Mouse (Mus musculus) embryonic facial prominence, embryonic 12.5 days (tissue): ENCODE results near the gene Vmn1r42. TPM values are rescaled to one million over a fixed set of nuclear protein-coding genes. Genes with fewer than 3 reads are reported as not detected.
"Not testable (repeated sequence)": the region's sequence is repeated elsewhere in the genome, so short reads cannot be mapped to it uniquely, and the experiment has no call there.

Experiments used
- ATAC-seq: fragments of 200-750 bp; cut with Nextera tagmentation; 2 replicates; pipeline ENCODE4 v1.8.0; 2017; ENCODE audit not compliant: insufficient number of reproducible peaks, insufficient read depth, low FRiP score, low TSS enrichment
- H3K27ac ChIP-seq: fragments of 300-500 bp; sonication (generic); 2 replicates; pipeline ENCODE4 v1.5.1; 2016; ENCODE audit warnings: mild to moderate bottlenecking
- H3K27me3 ChIP-seq: fragments of 300-500 bp; sonication (generic); 2 replicates; pipeline ENCODE4 v1.6.1; 2016; ENCODE audit warnings: mild to moderate bottlenecking, moderate library complexity
- H3K36me3 ChIP-seq: fragments of 300-500 bp; sonication (generic); 2 replicates; pipeline ENCODE4 v1.6.1; 2016; ENCODE audit warnings: mild to moderate bottlenecking
- H3K4me1 ChIP-seq: fragments of 300-500 bp; sonication (generic); 2 replicates; pipeline ENCODE4 v1.6.1; 2016
- H3K4me2 ChIP-seq: fragments of 300-500 bp; sonication (generic); replicated peaks from 2 replicates; pipeline ENCODE4 v1.6.1; 2016; ENCODE audit warnings: mild to moderate bottlenecking, moderate library complexity
- H3K4me3 ChIP-seq: fragments of 300-500 bp; sonication (generic); 2 replicates; pipeline ENCODE4 v1.5.1; 2016; ENCODE audit warnings: mild to moderate bottlenecking
- H3K9ac ChIP-seq: fragments of 300-500 bp; sonication (generic); 2 replicates; pipeline ENCODE4 v1.6.1; 2016; ENCODE audit warnings: mild to moderate bottlenecking, moderate library complexity
- H3K9me3 ChIP-seq: fragments of 300-500 bp; sonication (generic); 2 replicates; pipeline ENCODE4 v1.6.1; 2016; ENCODE audit warnings: mild to moderate bottlenecking, moderate library complexity
- WGBS: fragments of 180-500 bp; shearing (Covaris S2); methylation state at CpG from one replicate; pipeline ENCODE4 v1.1.7; 2016; 5-methylcytosine and 5-hydroxymethylcytosine counted together
- polyA plus RNA-seq: library from polyadenylated mRNA; unstranded; fragments of >200 nt; fragmentation: Nextera tagmentation; extraction: Ambion mirVana; gene quantifications from 2 replicates; pipeline ENCODE4 v1.2.1, GENCODE M21; 2016

Gene Vmn1r42
- polyA plus RNA-seq, result not detected in 2 replicates

DNA sequence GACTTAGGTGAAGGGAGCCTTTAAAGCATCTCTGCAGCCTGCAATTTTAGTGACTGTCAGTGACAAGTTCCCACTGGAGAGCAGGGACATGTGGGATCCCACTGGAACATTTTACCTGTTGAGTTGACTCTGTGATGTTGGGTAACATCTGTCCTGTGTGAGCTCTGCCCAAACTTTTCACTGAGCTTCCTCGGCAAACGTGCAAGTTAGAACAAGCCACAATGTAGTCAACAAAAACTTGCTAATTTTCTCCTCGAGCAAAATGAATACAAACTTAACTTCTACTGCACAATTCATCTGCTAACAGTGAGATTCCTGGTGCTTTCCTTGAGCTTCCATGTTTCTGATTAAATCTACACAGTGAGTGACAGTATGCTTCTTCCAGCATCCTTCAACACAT lies at the start of gene Vmn1r42, which contains the start of gene Vmn1r43:
Gene Vmn1r42 (minus strand): TSS at position 101 of the 400 bp plus-strand sequence.
Gene Vmn1r43 (minus strand): TSS at position 101 of the 400 bp plus-strand sequence.
- not testable (repeated sequence) for H3K4me1 ChIP-seq, H3K36me3 ChIP-seq, H3K9me3 ChIP-seq, ATAC-seq, H3K4me3 ChIP-seq, H3K9ac ChIP-seq, H3K27me3 ChIP-seq, H3K27ac ChIP-seq, H3K4me2 ChIP-seq
- 72% methylated on average over 3 of the region's 3 CpGs for WGBS

DNA sequence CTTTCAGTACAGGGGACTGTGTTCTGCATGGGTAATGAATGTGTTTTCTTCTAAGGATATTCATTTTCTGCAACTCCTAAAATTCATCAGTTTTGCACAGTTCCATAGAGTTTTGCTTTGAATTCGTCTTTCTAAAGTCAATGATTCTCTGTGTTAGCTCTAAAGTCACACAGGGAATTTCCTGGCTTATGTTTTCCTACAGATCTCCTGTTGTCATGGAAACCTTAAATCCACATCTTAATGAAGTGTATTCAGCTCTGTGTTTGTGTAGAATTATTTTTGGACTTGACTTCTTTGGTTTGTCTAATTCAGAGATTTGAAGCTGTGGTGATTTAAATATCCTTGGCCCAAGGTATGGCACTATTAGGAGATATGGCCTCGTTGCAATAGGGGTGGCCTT lies 7.6 kb upstream of the Vmn1r42 start:
- Histone ChIP-seq H3K9me3 (no peaks in the 10 kb centered on the region; the same call in 1 of the 2 replicates), H3K4me2 (no peak overlapping the region), H3K9ac (no peak overlapping the region), H3K27ac (no peak overlapping the region), H3K36me3 (no peaks in the 10 kb centered on the region), H3K4me3 (no peak overlapping the region), H3K27me3 (no peaks in the 10 kb centered on the region), H3K4me1 (no peaks in the 10 kb centered on the region)
- 45% methylated on average over 2 of the region's 2 CpGs for WGBS
- no peak for ATAC-seq

DNA sequence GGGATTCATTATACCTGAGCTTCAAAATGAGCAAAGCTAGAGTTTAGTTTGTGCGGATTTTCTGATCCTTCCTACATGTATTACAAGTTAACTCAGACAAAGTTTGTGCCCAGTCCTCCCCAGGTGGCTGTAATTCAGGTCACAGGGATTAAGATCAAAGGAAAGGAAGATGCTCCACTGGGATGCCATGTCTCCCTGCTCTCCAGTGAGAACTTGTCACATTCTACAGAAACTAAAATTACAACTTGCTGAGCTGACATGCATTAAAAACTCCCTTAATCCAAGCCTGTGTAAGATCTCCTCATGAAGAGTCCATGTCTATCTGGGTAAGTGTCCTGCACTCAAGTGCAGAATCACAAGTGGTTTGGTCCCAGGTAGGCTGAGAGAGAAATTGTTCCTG lies 7.1 kb upstream of the Vmn1r42 start, which contains the start of gene Vmn1r44:
Gene Vmn1r44 (plus strand): TSS at position 301 of the 400 bp plus-strand sequence.
- H3K9me3 ChIP-seq, result no peaks in the 10 kb centered on the region; the same call in 1 of the 2 replicates
- no peaks in the 10 kb centered on the region for H3K27me3 ChIP-seq
- no peak within 1 kb of the TSS for H3K27ac ChIP-seq
- no peak within 1 kb of the TSS for H3K4me2 ChIP-seq
- no peaks in the 10 kb centered on the region for H3K4me1 ChIP-seq
- WGBS, result 88% methylated on average over 1 of the region's 1 CpGs
- H3K36me3 ChIP-seq, result no peaks in the 10 kb centered on the region
- no peak within 1 kb of the TSS for H3K4me3 ChIP-seq
- no peak for ATAC-seq
- no peak within 1 kb of the TSS for H3K9ac ChIP-seq

DNA sequence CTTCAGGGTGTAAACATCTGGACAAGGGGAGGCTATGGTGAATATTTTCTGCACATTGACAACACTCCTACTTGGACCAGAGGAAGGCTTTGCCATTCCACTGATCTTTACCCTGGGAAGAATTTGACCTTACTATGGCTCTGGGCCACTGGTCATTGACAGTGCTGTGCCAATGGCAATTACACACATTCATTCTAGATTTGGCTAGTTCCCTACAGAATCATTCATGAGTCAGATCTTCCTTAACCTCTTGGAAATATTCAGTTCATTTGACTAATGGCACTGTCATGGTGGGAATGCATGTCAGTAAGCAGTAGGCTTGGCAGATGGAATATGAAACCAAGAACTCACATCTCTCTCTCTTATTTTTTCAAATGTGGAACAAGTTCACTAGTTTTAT lies 4.7 kb upstream of the Vmn1r42 start:
- no peak for ATAC-seq
- no peak overlapping the region for H3K4me3 ChIP-seq
- no peak overlapping the region for H3K27ac ChIP-seq
- no peaks in the 10 kb centered on the region for H3K4me1 ChIP-seq
- no peaks in the 10 kb centered on the region for H3K36me3 ChIP-seq
- H3K9ac ChIP-seq, result no peak overlapping the region
- no peak overlapping the region for H3K4me2 ChIP-seq
- H3K27me3 ChIP-seq, result no peaks in the 10 kb centered on the region
- no peaks in the 10 kb centered on the region for H3K9me3 ChIP-seq

DNA sequence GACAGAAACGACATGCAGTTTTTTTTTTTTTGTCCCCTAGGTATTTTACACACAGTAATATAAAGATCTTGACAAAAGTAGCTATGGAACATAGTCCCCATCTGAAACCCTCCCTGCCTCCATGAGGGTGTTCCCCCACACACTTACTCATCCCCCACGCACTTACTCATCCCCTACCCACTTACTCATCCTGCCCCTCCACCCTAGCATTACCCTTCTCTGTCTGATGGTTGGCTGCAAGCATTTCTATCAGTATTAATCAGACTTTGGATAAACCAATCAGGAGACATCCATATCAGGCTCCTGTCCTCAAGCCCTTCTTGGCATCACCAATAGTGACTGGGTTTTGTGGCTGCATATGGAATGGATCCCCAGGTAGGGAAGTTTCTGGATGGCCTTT lies 750 bp upstream of the Vmn1r42 start:
- no peak for ATAC-seq
- H3K27me3 ChIP-seq, result no peaks in the 10 kb centered on the region
- 69% methylated on average over 2 of the region's 2 CpGs for WGBS
- no peak overlapping the region for H3K9ac ChIP-seq
- H3K36me3 ChIP-seq, result no peaks in the 10 kb centered on the region
- H3K4me2 ChIP-seq, result no peak overlapping the region
- no peak overlapping the region for H3K4me3 ChIP-seq
- no peaks in the 10 kb centered on the region for H3K9me3 ChIP-seq
- no peak overlapping the region for H3K27ac ChIP-seq
- H3K4me1 ChIP-seq, result no peaks in the 10 kb centered on the region

DNA sequence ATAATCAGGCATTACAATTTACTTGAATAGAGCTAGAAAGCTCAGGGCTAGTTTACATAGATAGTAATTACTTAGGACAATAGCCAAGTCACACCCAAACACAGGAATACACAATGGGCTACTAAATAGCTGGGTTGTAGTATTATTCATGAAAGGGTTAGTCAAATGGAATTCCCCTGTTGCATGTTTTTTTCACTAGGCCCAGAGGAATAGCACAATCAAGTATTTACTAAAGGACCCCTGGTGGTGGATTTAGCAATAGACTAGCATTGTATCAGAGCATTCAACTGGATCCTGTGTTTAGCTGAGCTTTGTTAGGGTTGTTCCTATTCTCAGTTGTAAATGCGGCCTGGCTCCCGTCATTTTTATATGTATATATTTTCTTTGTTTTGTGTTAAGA lies 8.2 kb downstream of the Vmn1r42 start:
- 90% methylated on average over 2 of the region's 2 CpGs for WGBS
- H3K4me2 ChIP-seq, result no peak overlapping the region
- peaks cover 19% of the 10 kb centered on the region; the same call in 1 of the 2 replicates for H3K9me3 ChIP-seq
- H3K36me3 ChIP-seq, result no peaks in the 10 kb centered on the region
- no peak overlapping the region for H3K4me3 ChIP-seq
- no peaks in the 10 kb centered on the region for H3K27me3 ChIP-seq
- no peaks in the 10 kb centered on the region for H3K4me1 ChIP-seq
- no peak overlapping the region for H3K9ac ChIP-seq
- no peak for ATAC-seq
- no peak overlapping the region for H3K27ac ChIP-seq

DNA sequence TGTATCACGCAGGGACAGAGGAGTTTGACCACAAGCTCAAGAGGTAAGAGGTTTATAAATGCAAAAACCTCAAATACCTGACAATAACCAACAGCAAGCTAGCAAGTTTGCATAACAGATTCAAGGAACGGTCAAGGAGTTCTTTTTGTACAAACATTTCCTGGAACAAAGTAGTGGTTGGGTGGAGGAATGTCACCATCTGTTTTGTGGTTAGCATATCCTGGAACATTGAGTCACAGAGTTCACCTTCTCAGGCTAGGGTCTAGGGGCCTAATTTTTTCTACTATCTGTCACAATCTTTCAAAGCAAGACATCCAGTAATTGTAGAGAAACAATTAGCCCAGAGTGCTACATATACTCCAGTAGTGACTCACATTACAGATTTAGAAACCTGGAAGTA lies 8.9 kb downstream of the Vmn1r42 start:
- H3K9me3 ChIP-seq, result peaks cover 22% of the 10 kb centered on the region; the same call in 1 of the 2 replicates
- H3K4me2 ChIP-seq, result no peak overlapping the region
- H3K9ac ChIP-seq, result no peak overlapping the region
- no peak for ATAC-seq
- H3K27me3 ChIP-seq, result no peaks in the 10 kb centered on the region
- no peaks in the 10 kb centered on the region for H3K36me3 ChIP-seq
- no peak overlapping the region for H3K27ac ChIP-seq
- 90% methylated on average over 2 of the region's 2 CpGs for WGBS
- H3K4me1 ChIP-seq, result no peaks in the 10 kb centered on the region
- H3K4me3 ChIP-seq, result no peak overlapping the region

DNA sequence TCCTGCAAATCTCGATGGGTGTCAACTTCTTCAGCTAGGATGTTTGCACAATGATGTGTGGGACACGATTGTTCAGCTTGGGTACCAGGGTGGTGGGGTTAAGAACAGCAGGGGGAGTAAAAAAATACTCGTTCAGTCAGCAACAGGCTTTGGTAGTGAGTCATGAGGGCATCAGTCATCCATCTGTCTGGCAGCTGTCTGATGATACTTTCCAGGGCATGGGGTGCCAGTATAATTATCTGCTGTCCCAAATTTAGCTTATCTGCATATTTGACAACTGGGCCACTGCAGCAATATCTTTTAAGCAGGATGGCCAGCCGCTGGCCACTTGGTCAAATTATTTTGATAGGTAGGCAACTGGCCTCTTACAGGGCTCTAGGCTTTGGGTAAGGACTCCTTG lies 12.4 kb downstream of the Vmn1r42 start:
- no peak for ATAC-seq
- no peaks in the 10 kb centered on the region for H3K4me1 ChIP-seq
- 72% methylated on average over 4 of the region's 4 CpGs for WGBS
- H3K4me3 ChIP-seq, result no peak overlapping the region
- no peak overlapping the region for H3K4me2 ChIP-seq
- no peaks in the 10 kb centered on the region for H3K36me3 ChIP-seq
- no peaks in the 10 kb centered on the region for H3K27me3 ChIP-seq
- H3K9me3 ChIP-seq, result peaks cover 27% of the 10 kb centered on the region; the same call in 1 of the 2 replicates
- H3K27ac ChIP-seq, result no peak overlapping the region
- no peak overlapping the region for H3K9ac ChIP-seq

DNA sequence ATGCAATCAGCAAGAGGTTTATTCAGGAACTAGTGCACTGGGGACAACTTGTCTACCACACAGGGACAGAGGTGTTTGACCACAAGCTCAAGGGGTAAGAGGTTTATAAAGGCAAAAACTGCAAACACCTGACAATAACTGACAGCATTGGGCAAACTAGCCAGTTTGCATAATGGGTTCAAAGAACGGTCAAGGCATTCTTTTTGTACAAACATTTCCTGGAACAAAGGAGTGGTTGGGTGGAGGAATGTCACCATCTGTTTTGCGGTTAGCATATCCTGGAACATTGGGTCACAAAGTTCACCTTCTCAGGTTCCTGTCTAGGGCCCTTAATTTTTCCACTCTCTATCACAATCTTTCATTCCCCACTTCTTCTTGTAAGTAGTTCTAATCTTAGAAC lies 16.4 kb downstream of the Vmn1r42 start:
- 94% methylated on average over 2 of the region's 2 CpGs for WGBS

DNA sequence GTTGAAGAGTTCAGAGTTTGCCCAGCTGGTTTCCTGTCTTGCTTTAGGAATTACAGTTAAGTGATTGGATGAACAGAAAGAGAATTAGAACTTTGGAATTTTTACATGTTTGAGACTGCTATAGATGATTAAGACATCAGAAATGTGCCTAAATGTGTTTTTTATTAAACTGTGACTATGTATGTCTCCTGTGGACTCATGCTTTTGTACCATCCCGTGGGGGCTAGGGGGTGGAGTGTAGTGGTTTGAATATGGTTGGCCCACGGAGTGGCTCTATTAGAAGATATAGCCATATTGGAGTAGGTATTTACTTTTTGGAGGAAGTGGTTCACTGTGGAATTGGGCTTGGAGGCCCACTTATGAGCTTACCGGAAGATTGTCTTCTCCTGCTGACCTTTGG lies 18.7 kb downstream of the Vmn1r42 start:
- Histone ChIP-seq H3K9me3 (peaks cover 14% of the 10 kb centered on the region; the same call in 1 of the 2 replicates), H3K4me3 (no peak overlapping the region), H3K9ac (no peak overlapping the region), H3K27me3 (no peaks in the 10 kb centered on the region), H3K4me2 (no peak overlapping the region), H3K4me1 (no peaks in the 10 kb centered on the region), H3K36me3 (no peaks in the 10 kb centered on the region), H3K27ac (no peak overlapping the region)
- ATAC-seq, result no peak
- 82% methylated on average over 3 of the region's 3 CpGs for WGBS

More for the DNA sequence above, 16.4 kb downstream of the Vmn1r42 start:
- Histone ChIP-seq H3K27ac (no peak overlapping the region), H3K36me3 (no peaks in the 10 kb centered on the region), H3K4me2 (no peak overlapping the region), H3K4me1 (no peaks in the 10 kb centered on the region), H3K27me3 (no peaks in the 10 kb centered on the region), H3K9ac (no peak overlapping the region), H3K9me3 (peaks cover 19% of the 10 kb centered on the region; the same call in 1 of the 2 replicates), H3K4me3 (no peak overlapping the region)
- ATAC-seq, result no peak
